ENCODE assay signal across 8 mouse cellular contexts in genomic region chr8:111731231-111731977, GRCm38 (mm10). TPM values are rescaled to one million over a fixed set of nuclear protein-coding genes. Genes with fewer than 3 reads are reported as not detected.
DNase-seq lines count a peak whose midpoint lies in the region; ATAC-seq lines count a peak whose summit lies in the region.

No protein-coding gene starts in this region.

- intact Hi-C loops in heart, postnatal 25 days (cut with DNase I): no loop called here

- peak; percentile 9; the same call in 1 of the 2 replicates for ATAC-seq in heart, embryonic 15.5 days (replicated peaks; ENCODE audit: insufficient number of reproducible peaks, insufficient read depth, low FRiP score, low read depth)
- ATAC-seq in midbrain, embryonic 16.5 days: peak; percentile 51; the same call in 1 of the 2 replicates

- no peaks in the 10 kb centered on the region for H3K36me3 ChIP-seq in heart, embryonic 15.5 days
- no peaks in the 10 kb centered on the region for H3K36me3 ChIP-seq in midbrain, embryonic 16.5 days (ENCODE audit: control insufficient read depth, insufficient read depth, low read length)

- H3K4me2 ChIP-seq in heart, embryonic 15.5 days: peak overlapping the region; percentile 89
- H3K4me2 ChIP-seq in midbrain, embryonic 16.5 days (ENCODE audit: low read length): peak overlapping the region; percentile 68

- H3K4me1 ChIP-seq in heart, embryonic 15.5 days (replicated peaks): peaks cover 92% of the 10 kb centered on the region
- peaks cover 55% of the 10 kb centered on the region for H3K4me1 ChIP-seq in midbrain, embryonic 16.5 days (ENCODE audit: control insufficient read depth, insufficient read depth, low read length)

- H3K9ac ChIP-seq in heart, embryonic 15.5 days: peak overlapping the region; percentile 82
- H3K9ac ChIP-seq in midbrain, embryonic 16.5 days (ENCODE audit: low read depth, low read length): peak overlapping the region; percentile 84

- no peaks in the 10 kb centered on the region for H3K27me3 ChIP-seq in heart, embryonic 15.5 days
- no peaks in the 10 kb centered on the region for H3K27me3 ChIP-seq in midbrain, embryonic 16.5 days (ENCODE audit: control insufficient read depth, insufficient read depth, low read depth, low read length)

- WGBS in heart, embryonic 15.5 days: under 1% methylated on average over 39 of the region's 39 CpGs
- WGBS in midbrain, embryonic 16.5 days: under 1% methylated on average over 34 of the region's 39 CpGs

- peak overlapping the region; percentile 92 for H3K27ac ChIP-seq in heart, embryonic 15.5 days
- H3K27ac ChIP-seq in midbrain, embryonic 16.5 days (ENCODE audit: low read length): peak overlapping the region; percentile 82

- no peaks in the 10 kb centered on the region for H3K9me3 ChIP-seq in heart, embryonic 15.5 days (replicated peaks)
- no peaks in the 10 kb centered on the region for H3K9me3 ChIP-seq in midbrain, embryonic 16.5 days (replicated peaks; ENCODE audit: control insufficient read depth, low read length, poor library complexity, severe bottlenecking)

- DNase-seq in heart, adult 11 months: peak; percentile 97
- no peak for DNase-seq in heart, postnatal 25 days (ENCODE audit: low spot score)
- DNase-seq in cerebellum, adult 9-11 months: peak; percentile 72
- peak; percentile 54 to 68 for DNase-seq in kidney, postnatal 4 days
- no peak for DNase-seq in right cerebral cortex, postnatal 4 days
- DNase-seq in B cell, adult 2 months: no peak

- H3K4me3 ChIP-seq in heart, embryonic 15.5 days: peak overlapping the region; percentile 69
- H3K4me3 ChIP-seq in midbrain, embryonic 16.5 days (ENCODE audit: low read depth, low read length): peak overlapping the region; percentile 75

RNA-seq across cellular contexts. Expression of gene Bcar1, which starts 12.2 kb away (rescaled TPM):
- 10 to 100 TPM; 18.7 to 20.7 TPM for total RNA-seq in heart, postnatal 25 days (2021)
- 40.1 and 45.3 TPM in 2 replicates for polyA plus RNA-seq in heart, embryonic 15.5 days (2015; fragmentation: Nextera tagmentation; extraction: Ambion mirVana)
- 41.5 and 43.3 TPM in 2 replicates for polyA plus RNA-seq in midbrain, embryonic 16.5 days (2015; fragmentation: Nextera tagmentation; extraction: Ambion mirVana)

RNA-seq across cellular contexts. Expression of gene Ctrb1, which starts 40.6 kb away (rescaled TPM):
- not detected for total RNA-seq in heart, postnatal 25 days (2021)
- 0.43 and 2.9 TPM in 2 replicates for polyA plus RNA-seq in heart, embryonic 15.5 days (2015; fragmentation: Nextera tagmentation; extraction: Ambion mirVana)
- not detected in 2 replicates for polyA plus RNA-seq in midbrain, embryonic 16.5 days (2015; fragmentation: Nextera tagmentation; extraction: Ambion mirVana)

Comparison
In these comparisons a context has a peak if more than half of its experiments do, and no peak if none do; other contexts are left out.
1. DNase-seq: peak in heart, adult 11 months (single experiment), cerebellum, adult 9-11 months (single experiment) and kidney, postnatal 4 days (2 of 2); none in heart, postnatal 25 days (single experiment), right cerebral cortex, postnatal 4 days (single experiment) and B cell, adult 2 months (0 of 2).